Mouse (Mus musculus) stomach, postnatal 0 days (tissue): ENCODE data around the gene Il1f5. TPM values are rescaled to one million over a fixed set of nuclear protein-coding genes. Genes with fewer than 3 reads are reported as not detected.

Source experiments
- ATAC-seq: fragments of 200-750 bp; cut with Nextera tagmentation; 2 replicates; pipeline ENCODE4 v1.8.0; 2017; ENCODE audit not compliant: low FRiP score, low TSS enrichment
- DNase-seq: peaks from one replicate; pipeline ENCODE4 v3.0.0-alpha.2; 2016; ENCODE audit warnings: low spot score
- H3K27ac ChIP-seq: fragments of 300-500 bp; sonication (generic); replicated peaks from 2 replicates; pipeline ENCODE4 v1.5.1; 2014; ENCODE audit warnings: mild to moderate bottlenecking, control low read depth
- H3K27me3 ChIP-seq: fragments of 300-500 bp; sonication (generic); 2 replicates; pipeline ENCODE4 v1.6.1; 2014; ENCODE audit warnings: low read length; ENCODE audit not compliant: control insufficient read depth, insufficient read depth
- H3K36me3 ChIP-seq: fragments of 300-500 bp; sonication (generic); 2 replicates; pipeline ENCODE4 v1.6.1; 2014; ENCODE audit warnings: low read length, mixed read lengths; ENCODE audit not compliant: control insufficient read depth, insufficient read depth
- H3K4me1 ChIP-seq: fragments of 300-500 bp; sonication (generic); replicated peaks from 2 replicates; pipeline ENCODE4 v1.6.1; 2014; ENCODE audit warnings: antibody characterized with exemption; ENCODE audit not compliant: control insufficient read depth, insufficient read depth
- H3K4me2 ChIP-seq: fragments of 300-500 bp; sonication (generic); replicated peaks from 2 replicates; pipeline ENCODE4 v1.6.1; 2014; ENCODE audit warnings: low read depth, mild to moderate bottlenecking, control low read depth, moderate library complexity
- H3K4me3 ChIP-seq: fragments of 300-500 bp; sonication (generic); 2 replicates; pipeline ENCODE4 v1.5.1; 2014; ENCODE audit warnings: low read depth, low read length, control low read depth
- H3K9ac ChIP-seq: fragments of 300-500 bp; sonication (generic); 2 replicates; pipeline ENCODE4 v1.6.1; 2014; ENCODE audit warnings: mild to moderate bottlenecking, low read length, control low read depth, mixed read lengths
- H3K9me3 ChIP-seq: fragments of 300-500 bp; sonication (generic); 2 replicates; pipeline ENCODE4 v1.6.1; 2016; ENCODE audit warnings: low read length; ENCODE audit not compliant: control insufficient read depth
- CTCF ChIP-seq: IDR thresholded peaks from 2 replicates; pipeline ENCODE4 v1.5.1; 2016; ENCODE audit warnings: antibody characterized with exemption, low read depth, mild to moderate bottlenecking, moderate library complexity
- EP300 ChIP-seq: optimal IDR thresholded peaks from 2 replicates; pipeline ENCODE3; 2016; ENCODE audit warnings: antibody characterized with exemption
- WGBS: fragments of 180-500 bp; shearing (Covaris S2); extraction: QIAGEN DNeasy Blood & Tissue Kit; methylation state at CpG from one replicate; pipeline ENCODE4 v1.1.7; 2014; 5-methylcytosine and 5-hydroxymethylcytosine counted together
- polyA plus RNA-seq: library from polyadenylated mRNA; unstranded; fragments of >200 nt; fragmentation: Nextera tagmentation; extraction: Ambion mirVana; gene quantifications from 2 replicates; pipeline ENCODE4 v1.2.1, GENCODE M21; 2015

Il1f5 gene
- polyA plus RNA-seq, 1 experiment from 2014 or later: 116 TPM

DNA sequence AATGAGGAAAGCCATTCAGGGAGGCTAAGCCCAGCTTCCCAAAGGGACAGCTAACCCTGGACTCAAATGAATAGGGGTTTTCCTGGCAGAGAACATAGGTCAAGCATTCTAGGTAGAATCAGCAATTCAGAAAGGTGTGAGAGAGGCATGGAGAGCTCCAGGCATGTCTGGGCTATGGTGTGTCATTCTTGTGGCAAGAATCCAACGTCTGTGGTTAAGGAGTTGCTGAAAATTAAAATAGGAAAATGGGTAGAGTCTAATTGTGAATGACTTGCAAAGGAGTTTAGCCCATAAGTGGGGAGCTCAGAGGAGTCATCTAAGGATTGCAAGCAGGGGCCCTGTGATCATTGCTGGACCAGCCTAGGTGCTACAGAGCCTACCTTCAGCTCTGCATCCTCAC, 17.9 kb downstream of the Il1f5 start:
- H3K9me3 ChIP-seq: no peaks in the 10 kb centered on the region
- no peak overlapping the region for H3K4me3 ChIP-seq
- 38% methylated on average over 1 of the region's 1 CpGs for WGBS
- TF ChIP-seq CTCF (no peak), EP300 (no peak)
- ATAC-seq (no peak), DNase-seq (no peak)
- H3K36me3 ChIP-seq: no peaks in the 10 kb centered on the region
- H3K4me1 ChIP-seq: no peaks in the 10 kb centered on the region
- no peak overlapping the region for H3K27ac ChIP-seq
- H3K9ac ChIP-seq: no peak overlapping the region
- no peak overlapping the region for H3K4me2 ChIP-seq
- no peaks in the 10 kb centered on the region for H3K27me3 ChIP-seq

DNA sequence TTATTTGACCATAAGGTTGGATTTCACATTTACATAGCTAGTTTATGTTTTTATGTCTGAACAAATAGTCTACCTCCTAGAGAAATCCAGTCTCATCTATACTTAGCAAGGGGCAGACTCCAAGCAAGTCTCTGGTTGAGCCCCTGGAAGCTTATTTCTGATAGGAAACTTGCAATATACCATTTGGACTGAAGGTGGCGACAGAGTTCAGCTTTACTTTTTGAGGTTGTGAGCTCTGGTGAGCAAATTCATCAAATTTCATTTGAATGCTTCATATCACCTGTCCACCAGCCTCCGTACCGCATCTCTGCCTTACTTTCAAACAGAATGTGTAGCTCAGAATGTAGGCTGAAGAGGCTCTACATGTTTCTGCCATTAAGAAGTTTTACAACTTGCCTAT, 20.1 kb downstream of the Il1f5 start:
- no peak for ATAC-seq
- WGBS: 3% methylated on average over 3 of the region's 3 CpGs
- H3K27ac ChIP-seq: no peak overlapping the region
- H3K4me2 ChIP-seq: no peak overlapping the region
- DNase-seq: peak; percentile 49
- no peaks in the 10 kb centered on the region for H3K36me3 ChIP-seq
- TF ChIP-seq EP300 (no peak), CTCF (peak; percentile 92)
- H3K9me3 ChIP-seq: no peaks in the 10 kb centered on the region
- no peak overlapping the region for H3K9ac ChIP-seq
- no peak overlapping the region for H3K4me3 ChIP-seq
- H3K4me1 ChIP-seq: no peaks in the 10 kb centered on the region
- H3K27me3 ChIP-seq: no peaks in the 10 kb centered on the region

DNA sequence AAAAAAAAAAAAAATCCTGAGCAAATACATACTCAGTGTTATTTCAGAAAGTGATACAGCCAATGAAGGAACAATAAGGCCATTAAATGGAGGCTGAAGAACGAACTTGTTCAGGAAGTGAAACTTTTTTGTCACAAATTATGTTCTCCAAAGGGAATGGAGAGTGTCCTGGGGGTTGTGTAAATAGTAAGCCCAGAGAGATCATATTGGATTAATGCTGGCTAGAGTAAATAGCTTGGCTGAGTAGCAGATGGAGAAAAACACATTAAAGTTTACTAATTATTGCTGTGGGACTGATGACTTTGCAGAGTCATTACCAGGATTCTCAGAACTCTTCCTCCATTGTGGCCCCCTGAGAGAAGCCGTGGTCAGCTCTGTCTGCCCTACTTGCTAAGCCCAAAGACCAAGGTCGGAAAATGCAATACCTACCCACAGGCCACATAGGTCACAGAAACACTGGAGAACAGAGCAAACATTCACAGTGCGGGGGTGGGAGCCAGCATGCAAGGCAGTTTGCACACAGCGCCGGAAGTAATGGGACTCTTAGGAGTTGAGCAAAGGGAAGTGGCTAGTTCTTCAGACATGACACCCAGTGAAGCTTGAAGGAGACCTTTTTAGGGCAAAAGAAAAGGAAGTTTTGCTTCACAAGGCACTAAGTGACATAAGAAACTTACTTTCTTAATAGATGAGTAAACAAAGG, 34.7 kb downstream of the Il1f5 start:
- no peak for DNase-seq
- 47% methylated on average over 6 of the region's 6 CpGs for WGBS

DNA sequence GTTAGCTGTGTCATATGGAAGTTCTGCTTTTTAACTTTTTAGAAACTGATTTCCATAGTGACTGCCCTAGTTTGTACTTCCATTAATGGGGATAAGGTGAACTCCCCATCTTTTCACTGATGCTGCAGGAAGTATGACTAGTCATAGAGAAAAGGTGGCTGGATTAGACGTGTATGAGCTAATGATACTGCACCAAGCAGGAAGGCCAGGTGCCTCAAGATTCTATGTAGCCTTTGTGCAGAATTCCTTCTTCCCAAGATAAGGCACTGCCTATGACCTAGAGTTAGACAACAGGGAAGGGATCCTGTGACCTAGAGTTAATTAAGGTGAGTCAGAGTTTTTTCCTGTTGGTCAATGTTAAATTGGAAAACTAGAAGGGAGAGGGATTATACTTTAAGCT, 40.2 kb downstream of the Il1f5 start:
- Histone ChIP-seq H3K9ac (no peak overlapping the region), H3K36me3 (no peaks in the 10 kb centered on the region), H3K27me3 (no peaks in the 10 kb centered on the region), H3K4me3 (no peak overlapping the region), H3K9me3 (no peaks in the 10 kb centered on the region), H3K27ac (no peak overlapping the region), H3K4me1 (no peaks in the 10 kb centered on the region), H3K4me2 (no peak overlapping the region)
- 59% methylated on average over 1 of the region's 1 CpGs for WGBS
- peak; percentile 93 for ATAC-seq
- TF ChIP-seq EP300 (no peak), CTCF (no peak)
- no peak for DNase-seq

More for the DNA sequence above, 34.7 kb downstream of the Il1f5 start:
- Histone ChIP-seq H3K4me2 (no peak overlapping the region), H3K36me3 (no peaks in the 10 kb centered on the region), H3K27ac (no peak overlapping the region), H3K4me3 (no peak overlapping the region), H3K27me3 (no peaks in the 10 kb centered on the region), H3K4me1 (no peaks in the 10 kb centered on the region), H3K9me3 (no peaks in the 10 kb centered on the region), H3K9ac (no peak overlapping the region)
- no peak for ATAC-seq
- TF ChIP-seq EP300 (no peak), CTCF (no peak)

DNA sequence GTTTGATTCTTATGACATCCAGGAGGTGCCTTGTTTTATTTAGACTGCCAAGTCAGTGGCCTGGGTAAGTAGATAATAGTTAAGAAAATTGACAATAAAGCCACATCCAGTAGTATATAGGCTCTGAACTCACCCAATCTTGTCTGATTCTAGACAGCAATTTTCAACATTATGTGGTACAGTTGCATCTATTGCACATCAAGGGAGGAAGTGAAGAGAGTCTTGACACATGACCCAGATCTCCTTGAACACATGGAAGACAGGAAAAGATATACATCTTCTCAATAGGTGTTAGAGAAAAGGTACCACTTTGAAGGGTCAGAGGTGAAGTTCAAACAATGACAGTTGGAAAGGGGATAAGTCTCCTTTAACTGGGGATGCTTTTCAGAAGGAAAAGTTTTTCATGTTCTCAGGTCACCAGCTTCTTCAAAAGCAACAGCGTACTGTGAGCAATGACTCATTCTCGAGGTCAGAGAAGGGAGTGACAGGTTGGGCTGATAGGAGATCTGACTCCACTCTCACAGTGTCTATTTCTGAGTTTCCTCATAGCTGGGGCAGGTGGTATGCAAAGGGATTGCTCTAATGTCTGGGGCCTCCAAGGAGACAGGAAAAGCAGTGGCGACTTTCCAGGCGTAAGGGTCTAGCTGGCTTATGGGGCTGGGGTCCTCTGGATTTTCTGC, 41.3 kb downstream of the Il1f5 start:
- H3K4me3 ChIP-seq: no peak overlapping the region
- DNase-seq (peak; percentile 15), ATAC-seq (0 out of 2 replicates have a peak, but pooled peaks have one; percentile 59)
- no peaks in the 10 kb centered on the region for H3K36me3 ChIP-seq
- TF ChIP-seq EP300: no peak
- no peak for TF ChIP-seq CTCF
- no peaks in the 10 kb centered on the region for H3K27me3 ChIP-seq
- no peak overlapping the region for H3K4me2 ChIP-seq
- H3K4me1 ChIP-seq: no peaks in the 10 kb centered on the region
- 0 out of 2 replicates have a peak overlapping the region, but pooled peaks have one; percentile 40 for H3K27ac ChIP-seq
- no peaks in the 10 kb centered on the region for H3K9me3 ChIP-seq
- no peak overlapping the region for H3K9ac ChIP-seq
- 54% methylated on average over 4 of the region's 4 CpGs for WGBS

Other genes starting within 250 kb of the Il1f5 start
- 4.3 and 4.7 TPM in 2 replicates for gene Hnmt, start 227.6 kb upstream of the Il1f5 start, polyA plus RNA-seq
- gene Tbpl2, start 180.4 kb upstream of the Il1f5 start, polyA plus RNA-seq: not detected in 2 replicates
- gene Il1f8, start 123.8 kb upstream of the Il1f5 start, polyA plus RNA-seq: 50.5 and 52.4 TPM in 2 replicates
- 50.1 and 58.6 TPM in 2 replicates for gene Il1f9, start 90.5 kb upstream of the Il1f5 start, polyA plus RNA-seq
- 277 and 287 TPM in 2 replicates for gene Il1f6, start 61.5 kb upstream of the Il1f5 start, polyA plus RNA-seq
- 0.39 and 0.40 TPM in 2 replicates for gene Il1f10, start 14.2 kb downstream of the Il1f5 start, polyA plus RNA-seq
- 22.4 and 30.0 TPM in 2 replicates for gene Il1rn, start 59.9 kb downstream of the Il1f5 start, polyA plus RNA-seq
- gene Psd4, start 90.6 kb downstream of the Il1f5 start, polyA plus RNA-seq: 9.2 and 10.2 TPM in 2 replicates
- 0.08 and 0.15 TPM in 2 replicates for gene Pax8, start 198.6 kb downstream of the Il1f5 start, polyA plus RNA-seq